27 mouse cellular contexts compared by ENCODE assay signal in genomic region chr17:87987507-87987906, GRCm38 (mm10). TPM values are rescaled to one million over a fixed set of nuclear protein-coding genes. Genes with fewer than 3 reads are reported as not detected.
DNase-seq lines count a peak whose midpoint lies in the region; ATAC-seq and TF ChIP-seq lines count a peak whose summit lies in the region.
"Had no signal": no experiment of that assay in that cellular context is flagged by ENCODE, and none has a peak within 500 bp of the region (broad histone marks: within the 10 kb centered on the region; RNA-seq: fewer than 3 reads in every experiment).

No protein-coding gene starts in this region.

- no peak for TF ChIP-seq RAD21 in CH12.LX (IDR thresholded peaks at IDR 0.05; ENCODE audit: low read depth, low read length)

- H3K4me3 ChIP-seq in forebrain, postnatal 0 days (ENCODE audit: low read depth, low read length) = no peak overlapping the region
- H3K4me3 ChIP-seq in forebrain, embryonic 15.5 days = no peak overlapping the region
- H3K4me3 ChIP-seq in hindbrain, postnatal 0 days (ENCODE audit: low read length) = no peak overlapping the region
- H3K4me3 ChIP-seq in hindbrain, embryonic 10.5 days = no peak overlapping the region
- no peak overlapping the region for H3K4me3 ChIP-seq in CH12.LX (replicated peaks in 1 of 3; ENCODE audit: low read depth in 2 of 3, low read length in 2 of 3, poor library complexity in 1 of 3)
- H3K4me3 ChIP-seq in midbrain, embryonic 15.5 days = no peak overlapping the region
- H3K4me3 ChIP-seq: embryonic facial prominence, embryonic 13.5 days; erythroblast, embryonic 14.5 days; forebrain, embryonic 12.5 days; limb, embryonic 15.5 days had no signal

- no peak for TF ChIP-seq CTCF in forebrain, postnatal 0 days (IDR thresholded peaks at IDR 0.05; ENCODE audit: low read depth)
- no peak for TF ChIP-seq CTCF in hindbrain, postnatal 0 days (IDR thresholded peaks at IDR 0.05; ENCODE audit: low read depth)
- no peak for TF ChIP-seq CTCF in CH12.LX (conservative IDR thresholded peaks at IDR 0.05 in 1 of 2, IDR thresholded peaks at IDR 0.05 in 1 of 2; ENCODE audit: low read depth in 2 of 2, low read length in 2 of 2)

- H3K9ac ChIP-seq in forebrain, postnatal 0 days = no peak overlapping the region
- no peak overlapping the region for H3K9ac ChIP-seq in forebrain, embryonic 15.5 days (replicated peaks)
- no peak overlapping the region for H3K9ac ChIP-seq in hindbrain, postnatal 0 days (replicated peaks; ENCODE audit: low read length)
- H3K9ac ChIP-seq in CH12.LX (ENCODE audit: insufficient read depth, low read depth) = no peak overlapping the region
- H3K9ac ChIP-seq in midbrain, embryonic 15.5 days = no peak overlapping the region
- H3K9ac ChIP-seq: embryonic facial prominence, embryonic 13.5 days; forebrain, embryonic 12.5 days; limb, embryonic 15.5 days had no signal

- peaks cover 63% of the 10 kb centered on the region for H3K36me3 ChIP-seq in forebrain, postnatal 0 days (ENCODE audit: insufficient read depth)
- H3K36me3 ChIP-seq in forebrain, embryonic 15.5 days = peaks cover 89% of the 10 kb centered on the region
- peaks cover 59% of the 10 kb centered on the region for H3K36me3 ChIP-seq in hindbrain, postnatal 0 days (ENCODE audit: insufficient read depth, low read length)
- peaks cover 100% of the 10 kb centered on the region for H3K36me3 ChIP-seq in hindbrain, embryonic 10.5 days
- H3K36me3 ChIP-seq in CH12.LX (replicated peaks in 1 of 2; ENCODE audit: control insufficient read depth in 1 of 2, insufficient read depth in 1 of 2, low read length in 1 of 2) = peaks cover 77 to 100% of the 10 kb centered on the region in 2 experiments
- H3K36me3 ChIP-seq in midbrain, embryonic 15.5 days (replicated peaks) = peaks cover 69% of the 10 kb centered on the region

- no peak overlapping the region for H3K27ac ChIP-seq in forebrain, postnatal 0 days (ENCODE audit: low read depth, low read length)
- no peak overlapping the region for H3K27ac ChIP-seq in forebrain, embryonic 15.5 days (replicated peaks)
- H3K27ac ChIP-seq in hindbrain, postnatal 0 days = no peak overlapping the region; the same call in 1 of the 2 replicates
- no peak overlapping the region for H3K27ac ChIP-seq in hindbrain, embryonic 10.5 days
- no peak overlapping the region for H3K27ac ChIP-seq in CH12.LX (ENCODE audit: insufficient read depth, low read depth)
- H3K27ac ChIP-seq in midbrain, embryonic 15.5 days = no peak overlapping the region
- H3K27ac ChIP-seq: embryonic facial prominence, embryonic 13.5 days; forebrain, embryonic 12.5 days; kidney, postnatal 0 days; limb, embryonic 15.5 days had no signal

- H3K4me1 ChIP-seq in forebrain, postnatal 0 days (ENCODE audit: insufficient read depth) = no peaks in the 10 kb centered on the region
- peaks cover 3% of the 10 kb centered on the region; the same call in 1 of the 2 replicates for H3K4me1 ChIP-seq in forebrain, embryonic 15.5 days
- no peaks in the 10 kb centered on the region for H3K4me1 ChIP-seq in hindbrain, postnatal 0 days (ENCODE audit: insufficient read depth, low read length)
- 0 out of 2 replicates have a peak, but pooled peaks cover 4% of the 10 kb centered on the region for H3K4me1 ChIP-seq in hindbrain, embryonic 10.5 days (replicated peaks)
- H3K4me1 ChIP-seq in CH12.LX (ENCODE audit: control insufficient read depth in 1 of 2, insufficient read depth in 2 of 2) = peaks cover 0 to 41% of the 10 kb centered on the region in 2 experiments; a peak in 2 of 4 replicates
- no peaks in the 10 kb centered on the region for H3K4me1 ChIP-seq in midbrain, embryonic 15.5 days

- in situ Hi-C loops in CH12.LX (cut with MboI; ENCODE audit: low pct_ligation_motif_present, low pct_unique_long_range_greater_than_20kb, low sequenced_read_pairs) = no loop called here

- H3K9me3 ChIP-seq in forebrain, postnatal 0 days (ENCODE audit: low read length) = no peaks in the 10 kb centered on the region
- H3K9me3 ChIP-seq in forebrain, embryonic 15.5 days = no peaks in the 10 kb centered on the region
- H3K9me3 ChIP-seq in hindbrain, postnatal 0 days (ENCODE audit: low read length) = no peaks in the 10 kb centered on the region
- no peaks in the 10 kb centered on the region for H3K9me3 ChIP-seq in hindbrain, embryonic 10.5 days
- H3K9me3 ChIP-seq in CH12.LX (replicated peaks; ENCODE audit: low read length) = no peaks in the 10 kb centered on the region
- no peaks in the 10 kb centered on the region for H3K9me3 ChIP-seq in midbrain, embryonic 15.5 days
- H3K9me3 ChIP-seq: embryonic facial prominence, embryonic 13.5 days; forebrain, embryonic 12.5 days; limb, embryonic 15.5 days had no signal

- no peak overlapping the region for H3K4me2 ChIP-seq in forebrain, postnatal 0 days (ENCODE audit: low read depth)
- H3K4me2 ChIP-seq in forebrain, embryonic 15.5 days (replicated peaks) = no peak overlapping the region
- no peak overlapping the region for H3K4me2 ChIP-seq in hindbrain, postnatal 0 days (ENCODE audit: low read depth, low read length)
- no peak overlapping the region for H3K4me2 ChIP-seq in CH12.LX (ENCODE audit: insufficient read depth, low read depth, poor library complexity, severe bottlenecking)
- no peak overlapping the region for H3K4me2 ChIP-seq in midbrain, embryonic 15.5 days
- H3K4me2 ChIP-seq: embryonic facial prominence, embryonic 13.5 days; forebrain, embryonic 12.5 days; limb, embryonic 15.5 days had no signal

- dilution Hi-C loops in CH12.LX (cut with MboI; ENCODE audit: extremely low pct_ligation_motif_present, extremely low pct_unique_long_range_greater_than_20kb, low sequenced_read_pairs) = no loop called here

- H3K79me2 ChIP-seq in CH12.LX (replicated peaks; ENCODE audit: control insufficient read depth, extremely low read depth, insufficient read depth, poor library complexity, severe bottlenecking) = peaks cover 64% of the 10 kb centered on the region

- no peaks in the 10 kb centered on the region for H3K27me3 ChIP-seq in forebrain, postnatal 0 days (ENCODE audit: insufficient read depth, low read length)
- no peaks in the 10 kb centered on the region for H3K27me3 ChIP-seq in forebrain, embryonic 15.5 days
- no peaks in the 10 kb centered on the region for H3K27me3 ChIP-seq in hindbrain, postnatal 0 days (ENCODE audit: insufficient read depth, low read length)
- H3K27me3 ChIP-seq in hindbrain, embryonic 10.5 days (ENCODE audit: insufficient read depth, poor library complexity, severe bottlenecking) = no peaks in the 10 kb centered on the region
- H3K27me3 ChIP-seq in CH12.LX (replicated peaks) = no peaks in the 10 kb centered on the region
- no peaks in the 10 kb centered on the region for H3K27me3 ChIP-seq in midbrain, embryonic 15.5 days (replicated peaks)
- H3K27me3 ChIP-seq: embryonic facial prominence, embryonic 13.5 days; forebrain, embryonic 12.5 days; limb, embryonic 15.5 days had no signal

- 0 out of 2 replicates have a peak, but pooled peaks have one; percentile 25 for ATAC-seq in forebrain, postnatal 0 days
- ATAC-seq in forebrain, embryonic 15.5 days (replicated peaks) = no peak
- peak; percentile 36; the same call in 1 of the 2 replicates for ATAC-seq in hindbrain, postnatal 0 days
- ATAC-seq in midbrain, embryonic 15.5 days (replicated peaks) = 0 out of 2 replicates have a peak, but pooled peaks have one; percentile 50
- ATAC-seq: activated CD4-positive, CD25-positive, alpha-beta regulatory T cell, adult 4 months; inflammation-experienced regulatory T-cells, adult 6 months had no signal

- peak; percentile 37; the same call in 1 of the 2 replicates for TF ChIP-seq POLR2A in CH12.LX (IDR thresholded peaks at IDR 0.05; ENCODE audit: low read depth, low read length)

- no peak for TF ChIP-seq EP300 in CH12.LX (IDR thresholded peaks at IDR 0.05; ENCODE audit: low read length)

- no peak for DNase-seq in forebrain, postnatal 0 days
- no peak for DNase-seq in hindbrain, postnatal 0 days (ENCODE audit: low spot score)
- DNase-seq in hindbrain, embryonic 10.5 days (ENCODE audit: low spot score) = no peak
- DNase-seq in CH12.LX (ENCODE audit: extremely low read depth) = no peak
- DNase-seq in kidney, adult 9 months = no peak
- DNase-seq in cerebellum, postnatal 25 days = no peak
- DNase-seq: adrenal gland, postnatal 10 days; cerebellum, adult 2 months; cerebellum, postnatal 36 days; embryo, embryonic 11 days; gastrocnemius, postnatal 25 days; kidney, adult 18-20 months; left cerebral cortex, postnatal 4 days; lung, postnatal 4 days; retina, postnatal 1 day; right cerebral cortex, postnatal 25 days; spleen, adult 18-20 months; thymus, postnatal 14 days had no signal

- WGBS in forebrain, postnatal 0 days = 61% methylated on average over 6 of the region's 6 CpGs
- 61% methylated on average over 6 of the region's 6 CpGs for WGBS in forebrain, embryonic 15.5 days
- 56% methylated on average over 6 of the region's 6 CpGs for WGBS in hindbrain, postnatal 0 days
- WGBS in hindbrain, embryonic 10.5 days = 81% methylated on average over 6 of the region's 6 CpGs
- WGBS in midbrain, embryonic 15.5 days = 60% methylated on average over 6 of the region's 6 CpGs

TF ChIP-seq in CH12.LX, 34 proteins besides CTCF, POLR2A, EP300 and RAD21 (continues in another document):
- TF ChIP-seq TCF12 (IDR thresholded peaks at IDR 0.05; ENCODE audit: low read depth, low read length) (no peak), HCFC1 (IDR thresholded peaks at IDR 0.05; ENCODE audit: low read depth, low read length) (no peak), ZKSCAN1 (IDR thresholded peaks at IDR 0.05; ENCODE audit: borderline replicate concordance, low read depth, low read length) (no peak), MAX (IDR thresholded peaks at IDR 0.05; ENCODE audit: low read length) (no peak), ZC3H11A (IDR thresholded peaks at IDR 0.05; ENCODE audit: low read depth, low read length) (no peak), BHLHE40 (IDR thresholded peaks at IDR 0.05; ENCODE audit: low read depth, low read length) (no peak), RCOR1 (conservative IDR thresholded peaks at IDR 0.05; ENCODE audit: low read depth, low read length) (no peak), MEF2A (IDR thresholded peaks at IDR 0.05; ENCODE audit: borderline replicate concordance, low read depth, low read length) (no peak), GABPA (IDR thresholded peaks at IDR 0.05; ENCODE audit: insufficient replicate concordance, low read depth, low read length) (no peak)

RNA-seq across cellular contexts. Expression of gene Msh6, which starts 12.6 kb away (rescaled TPM):
- 23.0 and 29.3 TPM in 2 replicates for total RNA-seq in forebrain, postnatal 0 days (2014; rRNA removed)
- 15.4 and 18.4 TPM in 2 replicates for polyA plus RNA-seq in forebrain, postnatal 0 days (2015; fragmentation: Nextera tagmentation; extraction: Ambion mirVana)
- 42.7 and 43.0 TPM in 2 replicates for polyA plus RNA-seq in forebrain, embryonic 15.5 days (2015; fragmentation: Nextera tagmentation; extraction: Ambion mirVana)
- 21.1 and 21.5 TPM in 2 replicates for total RNA-seq in hindbrain, postnatal 0 days (2014; rRNA removed)
- 19.2 and 19.6 TPM in 2 replicates for polyA plus RNA-seq in hindbrain, postnatal 0 days (2015; fragmentation: Nextera tagmentation; extraction: Ambion mirVana)
- polyA plus RNA-seq in hindbrain, embryonic 10.5 days (2016; fragmentation: Nextera tagmentation; extraction: Ambion mirVana) = 64.8 and 87.8 TPM in 2 replicates
- total RNA-seq in CH12.LX (2012; rRNA removed) (79.3 and 84.7 TPM in 2 replicates), CH12.LX (2014; rRNA removed) (72.9 and 76.5 TPM in 2 replicates)
- polyA plus RNA-seq in CH12.LX (2012; ENCODE audit: insufficient read length, low read depth) = 79.0 and 79.5 TPM in 2 replicates
- 29.4 and 29.9 TPM in 2 replicates for polyA plus RNA-seq in midbrain, embryonic 15.5 days (2015; fragmentation: Nextera tagmentation; extraction: Ambion mirVana)
